Mouse (Mus musculus) frontal cortex, postnatal 10 days (tissue): Measurements from ENCODE around the gene Kri1.
"Not testable (repeated sequence)": the region's sequence is repeated elsewhere in the genome, so short reads cannot be mapped to it uniquely, and the experiment has no call there.

Experiments used
- DNase-seq, 2 experiments: peaks; one replicate each; pipeline ENCODE4 v3.0.0; 2022; ENCODE audit warnings: low spot score in 2 of 2, mixed read lengths in 1 of 2

Gene Kri1

DNA sequence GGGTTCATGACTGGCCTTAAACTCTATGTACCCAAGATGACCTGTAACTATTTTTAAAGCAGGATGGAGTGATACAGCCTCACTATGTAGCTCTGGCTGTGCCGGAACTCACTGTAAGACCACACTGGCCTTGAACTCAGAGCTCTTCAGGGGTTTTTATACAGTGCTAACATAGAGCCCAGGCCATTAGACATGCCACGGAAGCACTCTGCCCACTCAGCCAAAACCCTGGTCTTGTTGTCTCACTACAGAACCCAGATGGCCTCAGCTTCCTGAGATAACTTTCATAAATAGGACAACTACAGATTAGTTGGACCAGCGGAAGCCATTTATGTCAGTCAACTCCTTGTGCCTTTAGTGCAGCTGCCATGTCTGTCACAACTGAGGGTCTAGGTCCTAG lies 13.4 kb downstream of the Kri1 start:
- no peak for DNase-seq

DNA sequence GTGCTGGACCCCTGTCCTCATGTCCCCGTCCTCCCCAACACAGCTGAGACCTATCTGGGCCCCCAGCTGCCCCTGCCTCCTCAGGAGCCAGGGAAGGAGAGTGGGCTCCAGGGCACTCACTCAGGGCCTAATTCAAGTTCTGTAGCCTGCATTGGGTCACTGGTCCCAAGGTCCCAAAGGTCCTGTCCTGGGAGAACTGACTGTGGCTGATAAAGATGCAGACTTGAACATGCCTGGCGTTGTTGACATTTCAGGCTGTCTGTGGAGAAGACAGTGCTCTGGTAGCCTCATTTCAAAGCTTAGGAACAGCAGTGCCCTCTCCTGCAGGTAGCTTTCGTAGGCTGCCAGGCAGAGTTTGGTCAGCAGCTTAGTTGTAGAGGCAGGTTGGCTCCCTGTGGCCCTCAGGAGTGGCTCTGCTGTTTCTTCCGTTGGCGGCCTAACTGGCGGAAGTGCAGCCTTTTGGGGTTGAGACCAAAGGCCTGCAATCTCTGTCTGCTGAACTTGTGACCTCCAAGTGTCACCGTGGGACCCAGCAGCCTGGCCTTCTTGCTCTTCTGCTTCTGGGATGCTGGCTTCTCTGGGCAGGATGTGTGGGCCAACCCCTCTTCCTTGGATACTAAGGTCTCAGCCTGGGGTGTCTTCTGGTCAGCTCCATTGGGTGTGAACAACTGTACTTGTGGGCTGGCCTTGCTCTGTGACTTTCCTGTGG lies 14.1 kb downstream of the Kri1 start:
- DNase-seq = no peak

DNA sequence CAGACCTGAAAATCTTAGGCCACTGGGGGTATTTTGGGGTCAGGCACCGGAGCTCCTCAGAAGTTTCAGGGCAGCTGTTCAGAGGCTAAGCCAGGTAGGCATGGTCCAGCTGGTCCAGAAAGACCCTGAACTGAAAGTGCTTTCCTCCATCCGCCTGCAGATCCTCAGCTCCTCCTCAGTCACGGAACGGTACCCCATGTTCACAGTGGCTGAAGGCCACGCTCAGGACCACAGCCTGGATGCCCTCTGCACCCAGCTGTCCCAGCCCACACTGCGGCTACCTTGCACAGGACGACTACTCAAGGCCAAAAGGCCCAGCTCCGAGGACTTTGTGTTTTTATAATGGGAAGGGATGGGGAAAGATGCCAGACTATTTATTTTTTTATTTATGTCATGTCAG lies 14.7 kb downstream of the Kri1 start:
- no peak for DNase-seq

DNA sequence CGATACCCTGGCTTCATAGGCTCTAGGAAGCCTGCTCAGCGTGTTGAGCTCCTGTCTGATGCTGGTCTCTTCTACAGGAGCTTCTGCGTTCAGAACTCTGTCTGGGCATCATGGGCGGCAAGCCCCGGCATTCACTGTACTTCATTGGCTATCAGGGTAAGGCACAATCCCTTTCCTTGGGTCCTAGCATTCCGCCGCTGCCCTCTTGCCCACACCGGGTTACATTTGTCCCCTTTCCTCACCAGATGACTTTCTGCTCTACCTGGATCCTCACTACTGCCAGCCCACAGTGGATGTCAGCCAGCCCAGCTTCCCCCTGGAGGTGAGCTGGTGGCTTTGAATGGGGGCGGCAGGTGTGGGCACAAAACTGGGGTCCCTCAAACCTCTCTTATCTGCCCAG lies 15.4 kb downstream of the Kri1 start:
- DNase-seq = no peak

DNA sequence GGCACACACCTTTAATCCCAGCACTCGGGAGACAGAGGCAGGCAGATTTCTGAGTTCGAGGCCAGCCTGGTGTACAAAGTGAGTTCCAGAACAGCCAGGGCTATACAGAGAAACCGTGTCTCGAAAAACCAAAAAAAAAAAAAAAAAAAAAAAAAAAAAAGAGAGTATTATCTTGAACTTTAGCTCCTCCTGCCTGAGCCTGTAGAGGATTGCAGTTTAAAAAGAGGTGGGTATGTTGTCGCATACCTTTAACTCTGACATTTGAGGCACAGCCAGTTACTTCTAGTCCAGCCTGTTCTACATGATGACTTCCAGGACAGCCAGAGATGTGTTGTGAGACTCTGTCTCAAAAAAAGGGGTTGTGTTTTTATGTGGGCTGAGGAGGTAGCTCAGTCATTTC lies 18.2 kb downstream of the Kri1 start:
- DNase-seq = not testable (repeated sequence)

DNA sequence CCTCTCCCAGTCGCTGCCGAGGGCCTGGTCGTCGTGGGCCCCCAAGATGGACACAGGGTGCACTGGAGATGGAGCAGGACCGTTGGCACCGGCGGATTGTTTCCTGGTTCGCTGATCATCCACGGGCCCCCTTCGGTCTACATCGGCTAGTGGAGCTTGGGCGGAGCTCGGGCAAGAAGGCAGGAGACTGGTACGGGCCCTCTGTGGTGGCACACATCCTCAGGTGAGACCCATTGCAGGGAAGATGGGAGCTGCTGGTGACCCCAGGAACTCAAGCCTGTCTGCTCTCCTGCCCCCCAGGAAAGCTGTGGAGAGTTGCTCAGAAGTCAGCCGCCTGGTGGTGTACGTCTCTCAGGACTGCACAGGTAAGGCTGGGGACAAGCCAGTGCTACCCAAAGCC lies 19.5 kb downstream of the Kri1 start:
- DNase-seq = no peak

DNA sequence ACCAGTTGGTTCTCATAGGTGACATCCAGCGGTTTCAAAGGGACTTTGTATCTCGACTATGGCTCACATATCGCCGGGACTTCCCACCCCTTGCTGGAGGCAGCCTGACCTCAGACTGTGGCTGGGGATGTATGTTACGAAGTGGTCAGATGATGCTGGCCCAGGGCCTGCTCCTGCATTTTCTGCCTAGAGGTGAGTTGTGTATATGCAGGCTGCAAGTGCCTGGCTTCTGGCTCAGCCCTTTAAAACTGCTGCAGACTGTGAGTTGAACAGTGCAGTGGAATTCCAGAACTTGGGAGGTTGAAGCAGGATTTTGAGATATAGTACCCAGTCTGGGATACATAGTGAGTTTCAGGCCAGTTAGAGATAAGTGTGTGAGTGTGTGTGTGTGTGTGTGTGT lies 20.9 kb downstream of the Kri1 start:
- DNase-seq = no peak

DNA sequence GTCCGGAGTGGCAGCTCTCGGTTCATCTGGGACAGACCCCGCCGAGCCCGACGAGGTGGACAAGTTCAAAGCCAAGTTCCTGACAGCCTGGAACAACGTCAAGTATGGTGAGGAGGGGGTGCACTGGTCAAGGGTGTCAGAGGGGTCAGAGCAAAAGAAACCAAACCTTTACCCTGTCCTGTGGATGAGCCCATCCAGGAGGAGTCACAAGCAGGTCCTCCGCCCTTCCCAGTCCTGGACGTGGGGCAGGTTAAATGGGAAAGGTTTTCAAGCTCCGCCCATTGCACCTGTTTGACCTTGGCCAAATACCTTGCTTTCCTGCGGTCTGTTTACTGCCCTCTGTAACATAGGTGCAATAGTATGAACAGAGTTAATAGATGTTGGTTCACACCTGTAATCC lies 22.2 kb downstream of the Kri1 start:
- DNase-seq = no peak

DNA sequence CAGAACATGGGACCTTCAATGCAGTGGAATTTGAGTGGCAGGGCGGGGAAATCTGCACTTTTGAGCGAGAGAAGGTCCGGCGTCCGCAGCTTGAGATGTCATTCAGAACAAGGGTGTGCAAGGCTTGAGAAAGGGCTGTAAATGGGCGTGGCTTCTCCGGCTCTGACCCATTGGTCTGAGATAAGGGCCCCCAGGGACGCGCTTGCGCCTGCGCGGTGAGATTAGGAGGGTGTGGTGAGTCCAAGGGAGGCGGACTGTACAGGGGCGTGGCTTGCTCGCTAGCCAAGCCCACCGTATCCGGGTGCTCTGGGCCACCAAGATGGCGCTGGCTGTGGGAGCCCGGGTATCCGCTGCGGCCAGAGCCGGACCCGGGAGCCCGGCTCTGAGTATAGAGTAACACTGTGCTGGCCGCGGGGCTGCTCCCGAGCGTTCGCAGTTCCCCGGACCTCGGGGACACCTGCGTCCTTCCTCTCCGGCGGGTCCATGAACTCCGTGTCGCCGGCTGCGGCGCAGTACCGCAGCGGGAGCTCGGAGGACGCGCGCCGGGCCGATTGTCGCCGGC lies 22.7 kb downstream of the Kri1 start, which contains the start of gene Atg4d:
TSS of gene Atg4d (plus strand) at position 294 of the 562 bp plus-strand sequence.
- DNase-seq = peak; percentile 95 to 96

DNA sequence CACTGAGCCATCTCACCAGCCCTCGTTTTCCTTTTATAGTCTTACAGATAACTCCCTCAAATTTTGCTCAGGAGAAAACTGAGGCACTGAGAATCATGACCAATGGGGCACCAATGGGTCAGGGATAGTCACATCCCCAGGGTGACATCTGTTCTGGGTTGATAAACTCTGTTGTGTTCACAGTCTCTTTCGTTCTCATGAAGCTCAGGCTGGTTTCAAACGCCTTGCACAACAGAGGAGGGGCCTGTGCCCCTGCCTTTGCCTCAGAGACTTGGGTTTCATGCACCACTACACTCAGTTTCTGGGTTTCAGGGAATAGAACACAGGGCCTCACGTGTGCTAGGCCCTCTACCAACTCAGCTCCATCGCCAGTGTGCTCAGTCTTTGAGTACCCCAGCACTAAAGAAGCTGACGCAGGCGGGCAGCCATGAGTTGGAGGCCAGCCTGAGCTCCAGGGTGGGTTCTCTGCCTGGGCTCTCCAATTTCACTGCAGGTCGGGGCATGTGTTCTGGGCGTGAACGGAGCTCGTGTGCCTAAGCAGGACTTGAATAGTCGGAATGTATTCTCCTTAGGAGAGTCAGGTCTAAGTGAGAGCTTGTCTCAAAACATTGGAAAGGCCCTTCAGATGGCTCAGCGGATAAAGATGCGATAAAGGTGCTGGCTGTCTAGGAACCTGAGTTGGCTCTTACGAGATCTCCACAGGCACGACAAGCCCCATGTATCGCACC lies 23.3 kb downstream of the Kri1 start:
- DNase-seq = no peak

DNA sequence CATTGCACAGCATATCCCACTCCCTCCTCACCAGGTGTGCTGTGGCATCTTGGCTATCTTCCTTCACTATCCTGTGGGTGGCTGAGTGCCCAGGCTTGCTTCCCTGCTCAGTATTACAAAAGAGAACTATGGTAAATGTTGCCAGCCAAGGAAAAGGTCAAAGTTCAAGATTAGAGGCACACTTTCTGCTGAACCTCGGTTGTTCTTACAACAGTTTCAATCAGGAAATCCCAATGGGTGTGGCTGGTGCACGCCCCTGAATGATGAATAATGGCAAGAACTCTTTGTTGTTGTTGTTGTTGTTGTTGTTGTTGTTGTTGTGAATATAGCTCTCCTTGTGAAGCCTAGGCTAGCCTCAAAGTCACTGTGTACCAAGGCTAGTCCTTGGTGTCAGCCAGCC lies 25.9 kb downstream of the Kri1 start:
- DNase-seq = no peak

DNA sequence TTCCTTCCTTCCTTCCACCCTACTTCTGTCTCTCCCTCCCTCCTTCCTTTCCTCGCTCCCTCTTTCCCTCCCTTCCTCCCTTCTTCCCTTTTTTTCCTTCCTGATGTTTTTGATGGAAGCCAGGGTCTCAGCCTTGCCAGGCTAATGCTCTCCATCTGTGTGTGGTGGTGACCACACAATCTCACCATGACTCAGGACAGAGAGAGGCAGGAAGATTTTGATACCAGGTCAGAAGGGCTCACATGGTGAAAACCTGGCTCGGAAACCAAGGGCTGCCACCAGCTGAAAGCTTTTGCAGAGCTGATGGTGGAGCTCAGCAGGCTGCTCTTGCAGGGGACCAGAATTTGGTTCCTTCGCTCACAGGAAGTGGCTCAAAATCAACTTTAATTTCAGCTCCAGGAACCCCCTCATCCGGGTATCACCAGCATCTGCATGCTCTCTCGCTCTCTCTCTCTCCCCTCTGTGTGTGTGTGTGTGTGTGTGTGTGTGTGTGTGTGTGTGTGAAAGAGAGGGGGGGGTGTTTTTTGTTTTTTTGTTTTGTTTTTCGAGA lies 27.2 kb downstream of the Kri1 start:
- DNase-seq = no peak

DNA sequence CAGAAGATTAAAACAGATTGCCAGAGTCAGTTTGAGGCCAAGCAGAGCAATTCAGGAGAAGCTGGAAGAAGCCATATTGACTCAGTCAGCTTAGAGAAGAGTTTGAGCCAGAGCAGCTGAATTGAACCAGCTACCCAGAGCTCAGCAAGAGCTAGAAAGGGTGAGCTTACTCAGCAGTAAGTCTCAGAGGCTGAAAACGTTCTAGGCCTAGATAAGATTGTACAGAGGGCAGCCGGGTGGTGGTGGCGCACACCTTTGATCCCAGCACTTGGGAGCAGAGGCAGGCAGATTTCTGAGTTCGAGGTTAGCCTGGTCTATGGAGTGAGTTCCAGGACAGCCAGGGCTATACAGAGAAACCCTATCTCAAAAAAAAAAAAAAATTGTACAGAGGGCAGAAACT lies 31.4 kb downstream of the Kri1 start:
- DNase-seq = not testable (repeated sequence)

DNA sequence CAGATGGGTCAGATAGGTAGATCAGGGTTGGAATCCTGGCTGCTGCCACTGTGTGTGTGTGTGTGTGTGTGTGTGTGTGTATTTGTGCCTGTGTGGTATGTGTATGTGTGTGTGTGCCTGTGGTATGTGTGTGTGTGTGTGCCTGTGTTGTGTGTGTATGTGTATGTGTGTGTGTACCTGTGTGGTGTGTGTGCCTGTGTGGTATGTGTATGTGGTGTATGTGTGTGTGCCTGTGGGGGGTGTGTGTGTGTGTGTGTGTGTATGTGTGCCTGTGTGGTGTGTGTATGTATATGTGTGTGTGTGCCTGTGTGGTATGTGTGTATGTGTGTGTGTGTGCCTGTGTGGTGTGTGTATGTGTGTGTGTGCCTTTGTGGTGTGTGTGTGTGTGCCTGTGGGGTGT lies 33.1 kb downstream of the Kri1 start:
- DNase-seq = no peak

DNA sequence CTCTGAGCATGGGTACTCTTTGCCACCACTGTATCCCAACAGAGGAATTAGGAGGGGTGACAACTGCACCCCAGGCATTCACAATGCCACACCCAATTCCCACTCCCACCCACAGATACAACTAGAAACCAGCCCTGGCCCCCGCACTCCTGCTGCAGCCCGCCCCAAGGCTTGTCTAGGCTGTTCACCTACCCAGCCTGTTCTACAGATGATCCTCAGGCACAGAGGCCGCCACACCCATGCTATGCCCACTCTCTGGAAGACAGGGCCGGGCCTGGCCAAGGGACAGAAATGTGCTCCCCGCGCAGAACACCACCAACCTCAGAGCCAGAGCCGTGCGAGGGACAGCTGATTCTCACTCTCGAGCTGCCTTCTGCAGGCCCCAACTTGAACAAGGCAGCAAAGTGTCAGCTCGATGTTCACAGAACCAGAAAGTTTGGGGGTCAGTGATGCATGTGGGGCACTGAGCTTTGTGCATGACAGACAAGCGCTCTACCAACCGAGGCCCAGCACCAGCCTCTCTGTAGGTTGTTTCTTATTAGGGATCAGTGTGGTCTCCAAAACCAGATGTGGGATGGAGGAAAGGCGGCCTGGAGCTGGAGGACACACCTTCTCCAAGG lies 36.5 kb downstream of the Kri1 start:
- no peak for DNase-seq

DNA sequence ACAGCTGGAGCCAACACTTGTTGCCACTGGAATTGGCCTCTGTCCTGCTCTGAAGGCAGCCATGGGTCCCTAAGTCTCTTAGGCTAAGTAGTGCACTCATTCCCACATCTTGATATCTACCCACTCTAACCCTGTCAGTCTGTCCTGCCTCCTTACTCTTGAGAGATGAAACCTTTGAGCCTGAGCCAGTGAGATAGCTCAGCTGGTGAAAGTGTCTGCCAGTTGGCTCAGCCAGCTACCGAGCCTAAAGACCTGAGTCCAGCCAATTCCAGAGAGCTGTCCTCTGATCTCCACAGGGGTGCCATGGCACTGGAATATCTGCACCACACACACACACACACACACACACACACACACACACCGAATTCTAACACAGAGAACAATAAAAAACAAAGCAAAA lies 37.3 kb downstream of the Kri1 start:
- DNase-seq = no peak

DNA sequence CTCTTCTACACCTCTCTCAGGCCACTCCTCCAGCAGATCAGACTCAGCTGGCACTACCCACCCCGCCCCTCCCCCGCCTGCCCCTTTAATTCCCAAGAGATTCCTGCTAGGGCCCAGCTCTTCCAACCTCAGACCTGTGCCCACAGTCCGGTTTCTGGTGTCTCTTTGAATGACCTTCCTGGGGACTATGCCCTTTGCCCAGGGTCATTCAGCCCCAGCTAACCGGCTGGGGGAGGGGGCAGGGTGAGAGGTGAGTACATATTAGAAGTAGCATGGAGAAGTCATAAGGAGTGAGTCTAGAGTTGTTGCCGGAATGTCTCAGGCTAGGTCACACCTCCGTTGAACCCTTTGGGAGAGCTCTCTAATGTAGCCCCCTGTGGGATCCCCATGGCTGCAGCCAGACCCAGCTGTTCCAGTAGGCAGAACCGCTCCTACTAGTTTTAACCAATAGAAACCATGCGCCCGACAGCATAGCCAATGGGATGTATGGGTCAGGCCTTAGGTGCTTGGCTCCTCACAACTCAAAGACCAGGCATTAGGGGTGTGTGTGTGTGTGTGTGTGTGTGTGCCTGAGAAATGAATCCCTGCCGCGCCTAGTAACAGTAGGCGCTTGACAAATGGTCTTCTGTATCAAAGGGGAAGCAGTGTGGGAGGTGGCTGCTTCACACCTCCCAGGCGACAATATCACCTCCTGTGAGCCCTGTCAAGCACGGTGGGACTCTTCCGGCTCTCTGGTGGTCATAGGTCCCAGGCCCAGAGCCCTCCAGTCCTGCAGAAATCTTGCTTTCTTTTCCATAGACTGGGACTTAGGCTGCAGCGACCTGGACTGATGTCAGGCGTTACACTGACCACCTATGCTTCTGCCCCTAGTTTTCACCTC lies 37.9 kb downstream of the Kri1 start:
- no peak for DNase-seq

DNA sequence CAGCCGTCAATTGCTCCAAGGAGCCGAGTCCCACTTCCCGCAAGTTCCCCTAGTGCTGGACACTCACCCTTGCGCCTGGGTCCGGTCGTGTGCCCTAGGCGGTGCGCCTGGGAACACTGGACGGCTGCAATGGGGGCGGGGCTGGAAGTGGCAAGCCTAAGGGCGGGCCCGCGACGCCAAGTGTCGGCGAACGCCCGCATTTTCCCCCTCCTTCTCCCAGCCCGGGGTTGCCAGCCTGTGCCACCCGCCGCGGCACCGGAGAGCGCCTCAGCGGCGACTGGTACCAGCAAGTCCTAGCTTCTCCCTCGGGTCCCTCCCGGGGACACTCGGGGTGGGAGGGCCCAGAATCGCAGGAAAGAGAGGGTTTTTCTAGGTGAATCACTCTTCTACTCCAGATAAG lies 39.4 kb downstream of the Kri1 start, which contains the start of gene S1pr5:
TSS of gene S1pr5 (minus strand) at position 118 of the 400 bp plus-strand sequence.
- no peak for DNase-seq

DNA sequence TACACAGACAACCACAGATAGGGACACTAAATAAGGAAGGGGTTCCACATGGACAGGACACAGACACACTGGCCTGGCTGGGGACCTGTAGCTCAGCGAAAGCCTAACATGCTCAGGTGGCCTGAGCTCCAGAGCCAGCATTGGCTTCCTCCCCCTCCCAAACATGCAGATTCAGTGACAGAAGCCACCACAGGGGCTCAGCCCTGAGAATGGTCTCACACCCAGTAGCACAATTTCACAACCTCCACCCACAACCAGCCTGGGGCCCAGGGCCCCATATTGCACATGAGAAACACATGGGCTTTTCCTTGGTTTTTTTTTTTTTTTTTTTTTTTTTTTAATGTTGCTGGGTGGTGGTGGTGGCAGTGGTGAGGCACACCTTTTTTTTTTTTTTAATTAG lies 41.4 kb downstream of the Kri1 start:
- DNase-seq = no peak

DNA sequence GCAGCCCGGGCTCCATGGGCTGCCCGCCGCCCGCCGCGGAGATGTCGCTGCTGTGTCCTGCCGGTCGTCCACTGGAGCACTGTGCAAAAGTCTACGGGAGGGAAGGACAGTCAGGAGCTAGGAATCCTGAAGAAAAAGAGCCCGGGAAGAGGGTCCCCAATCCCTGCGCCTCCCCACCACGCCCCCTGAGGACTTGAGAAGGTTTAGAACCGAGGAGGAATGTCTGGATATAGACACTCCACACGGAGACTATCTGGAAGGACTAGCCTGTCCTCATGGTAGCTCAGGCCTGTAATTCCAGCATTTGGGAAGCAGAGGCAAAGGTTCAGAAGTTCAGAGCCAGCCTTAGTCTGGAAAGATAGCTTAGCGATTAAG lies 42.7 kb downstream of the Kri1 start:
- DNase-seq = no peak

DNA sequence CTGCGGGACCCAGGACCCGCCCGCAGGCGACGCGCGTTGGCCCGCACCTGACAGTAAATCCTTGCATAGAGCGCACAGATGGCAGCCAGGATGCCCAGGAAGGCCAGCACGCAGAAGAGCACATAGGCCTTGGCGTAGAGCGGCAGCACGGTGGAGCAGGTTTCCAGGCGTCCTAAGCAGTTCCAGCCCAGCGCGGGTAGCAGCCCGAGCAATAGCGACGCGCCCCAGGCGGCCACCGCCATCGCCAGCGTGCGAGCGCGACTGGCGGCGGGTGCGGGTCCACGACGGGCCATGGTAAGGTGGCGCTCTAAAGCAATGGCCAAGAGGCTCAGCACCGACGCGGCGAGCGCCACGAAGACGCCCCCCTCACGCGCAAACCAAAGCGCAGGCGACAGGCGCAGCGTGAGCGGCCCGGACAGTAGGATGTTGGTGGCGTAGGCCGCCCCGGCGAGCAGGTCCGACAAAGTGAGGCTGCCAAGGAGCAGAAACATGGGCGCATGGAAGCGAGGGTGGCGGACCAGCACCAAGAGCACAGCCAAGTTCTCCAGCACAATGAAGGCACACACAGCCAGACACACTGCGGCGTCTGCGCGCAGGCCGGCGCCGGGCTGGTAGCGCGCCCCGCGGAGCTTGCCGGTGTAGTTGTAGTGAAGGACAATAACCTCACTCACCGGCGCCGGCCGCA lies 43.2 kb downstream of the Kri1 start:
- DNase-seq = no peak
